Mouse (Mus musculus) small intestine, adult 2 months (tissue): ENCODE measurements around the gene AU040320. TPM values are rescaled to one million over a fixed set of nuclear protein-coding genes. Genes with fewer than 3 reads are reported as not detected.

Experiments
- H3K27ac ChIP-seq: fragments of 200-500 bp; 2 replicates; pipeline ENCODE4 v1.5.1; 2012; ENCODE audit warnings: low read depth, low read length, control low read depth, inconsistent platforms; ENCODE audit not compliant: insufficient read depth
- H3K27me3 ChIP-seq: fragments of 200-500 bp; 2 replicates; pipeline ENCODE4 v1.6.1; 2012; ENCODE audit warnings: mild to moderate bottlenecking, moderate library complexity, low read length, inconsistent platforms; ENCODE audit not compliant: control insufficient read depth, insufficient read depth
- H3K36me3 ChIP-seq: fragments of 200-500 bp; 2 replicates; pipeline ENCODE4 v1.6.1; 2012; ENCODE audit warnings: mild to moderate bottlenecking, low read length, control low read depth, inconsistent platforms; ENCODE audit not compliant: control insufficient read depth, insufficient read depth
- H3K4me1 ChIP-seq: fragments of 200-500 bp; 2 replicates; pipeline ENCODE4 v1.6.1; 2012; ENCODE audit warnings: low read length, inconsistent platforms, mixed read lengths; ENCODE audit not compliant: control insufficient read depth, insufficient read depth, insufficient read length
- H3K4me3 ChIP-seq: fragments of 200-500 bp; 2 replicates; pipeline ENCODE4 v1.5.1; 2012; ENCODE audit warnings: low read depth, mild to moderate bottlenecking, control low read depth, inconsistent platforms, low read length, moderate library complexity
- CTCF ChIP-seq: fragments of 200-500 bp; IDR thresholded peaks from 2 replicates; pipeline ENCODE4 v1.5.1; 2012; ENCODE audit warnings: low read depth, mild to moderate bottlenecking, control low read depth, inconsistent platforms, low read length, moderate library complexity, mixed read lengths; ENCODE audit not compliant: insufficient replicate concordance, insufficient read length; ENCODE audit errors: extremely low read depth
- POLR2A ChIP-seq: fragments of 200-500 bp; IDR thresholded peaks from 2 replicates; pipeline ENCODE4 v1.6.1; 2012; ENCODE audit warnings: low read depth, mild to moderate bottlenecking, control low read depth, inconsistent platforms, low read length, moderate library complexity
- WGBS: fragments of 180-500 bp; shearing (Covaris S2); methylation state at CpG from one replicate; pipeline ENCODE4 v1.1.7; 2018; 5-methylcytosine and 5-hydroxymethylcytosine counted together
- polyA plus RNA-seq: library from polyadenylated mRNA; depleted of rRNA; stranded (reverse); fragments of >200 nt; gene quantifications from 2 replicates; pipeline ENCODE4 v1.2.3, GENCODE M21; 2012

Gene AU040320
- polyA plus RNA-seq, 1 experiment: 182 TPM

- Histone ChIP-seq H3K4me1 (peaks cover 14% of the 10 kb centered on the region), H3K4me3 (peak overlapping the region; percentile 10; the same call in 1 of the 2 replicates), H3K36me3 (peaks cover 32% of the 10 kb centered on the region), H3K27ac (no peak overlapping the region), H3K27me3 (no peaks in the 10 kb centered on the region)
- WGBS: 77% methylated on average over 5 of the region's 5 CpGs
- no peak for TF ChIP-seq POLR2A
- TF ChIP-seq CTCF: no peak
Measured at GRCm38 (mm10) chr4:126758299-126758698, 5.0 kb downstream of the AU040320 start.

- peaks cover 38% of the 10 kb centered on the region for H3K36me3 ChIP-seq
- 88% methylated on average over 2 of the region's 2 CpGs for WGBS
- H3K4me1 ChIP-seq: peaks cover 18% of the 10 kb centered on the region
- no peak overlapping the region for H3K27ac ChIP-seq
- no peaks in the 10 kb centered on the region for H3K27me3 ChIP-seq
- TF ChIP-seq POLR2A (no peak), CTCF (no peak)
- H3K4me3 ChIP-seq: no peak overlapping the region
Measured at GRCm38 (mm10) chr4:126759435-126759834, 6.1 kb downstream of the AU040320 start.

GRCm38 (mm10) chr4:126762586-126763359, 9.4 kb downstream of the AU040320 start:
- TF ChIP-seq POLR2A (no peak), CTCF (no peak)
- Histone ChIP-seq H3K27ac (peak overlapping the region; percentile 96), H3K4me1 (peaks cover 12% of the 10 kb centered on the region), H3K4me3 (peak overlapping the region; percentile 19; the same call in 1 of the 2 replicates), H3K36me3 (peaks cover 37% of the 10 kb centered on the region), H3K27me3 (no peaks in the 10 kb centered on the region)
- WGBS: 22% methylated on average over 11 of the region's 11 CpGs

- H3K4me3 ChIP-seq: no peak overlapping the region
- TF ChIP-seq POLR2A: no peak
- no peak for TF ChIP-seq CTCF
- peaks cover 31% of the 10 kb centered on the region for H3K36me3 ChIP-seq
- H3K27ac ChIP-seq: peak overlapping the region; percentile 96
- peaks cover 12% of the 10 kb centered on the region for H3K4me1 ChIP-seq
- no peaks in the 10 kb centered on the region for H3K27me3 ChIP-seq
- WGBS: 20% methylated on average over 2 of the region's 2 CpGs
Measured at GRCm38 (mm10) chr4:126763483-126763882, 10.1 kb downstream of the AU040320 start.

GRCm38 (mm10) chr4:126769800-126770563, 16.6 kb downstream of the AU040320 start:
- H3K4me1 ChIP-seq: peaks cover 17% of the 10 kb centered on the region; the same call in 1 of the 2 replicates
- WGBS: 45% methylated on average over 9 of the region's 9 CpGs

GRCm38 (mm10) chr4:126770831-126771230, 17.5 kb downstream of the AU040320 start:
- peaks cover 17% of the 10 kb centered on the region; the same call in 1 of the 2 replicates for H3K4me1 ChIP-seq

More at GRCm38 (mm10) chr4:126769800-126770563, 16.6 kb downstream of the AU040320 start:
- H3K27ac ChIP-seq: peak overlapping the region; percentile 39; the same call in 1 of the 2 replicates
- H3K36me3 ChIP-seq: peaks cover 11% of the 10 kb centered on the region; the same call in 1 of the 2 replicates
- no peak overlapping the region for H3K4me3 ChIP-seq
- TF ChIP-seq POLR2A: no peak
- no peak for TF ChIP-seq CTCF
- no peaks in the 10 kb centered on the region for H3K27me3 ChIP-seq

More at GRCm38 (mm10) chr4:126770831-126771230, 17.5 kb downstream of the AU040320 start:
- no peak for TF ChIP-seq POLR2A
- TF ChIP-seq CTCF: no peak
- H3K36me3 ChIP-seq: peaks cover 11% of the 10 kb centered on the region; the same call in 1 of the 2 replicates
- peak overlapping the region; percentile 45 for H3K27ac ChIP-seq
- no peak overlapping the region for H3K4me3 ChIP-seq
- no peaks in the 10 kb centered on the region for H3K27me3 ChIP-seq
- 87% methylated on average over 4 of the region's 4 CpGs for WGBS
